Mouse (Mus musculus) cerebellum, adult 2 months (tissue): ENCODE measurements around the gene Slc39a9.

Experiments used
- CTCF ChIP-seq: fragments of 200-500 bp; IDR thresholded peaks from 2 replicates; pipeline ENCODE4 v1.5.1; 2011; ENCODE audit warnings: low read depth, mild to moderate bottlenecking, control low read depth, low read length, moderate library complexity, borderline replicate concordance; ENCODE audit not compliant: insufficient read depth
- POLR2A ChIP-seq: fragments of 200-500 bp; IDR thresholded peaks from 2 replicates; pipeline ENCODE4 v1.6.1; 2011; ENCODE audit warnings: low read length, control low read depth, borderline replicate concordance; ENCODE audit not compliant: insufficient read depth

DNA sequence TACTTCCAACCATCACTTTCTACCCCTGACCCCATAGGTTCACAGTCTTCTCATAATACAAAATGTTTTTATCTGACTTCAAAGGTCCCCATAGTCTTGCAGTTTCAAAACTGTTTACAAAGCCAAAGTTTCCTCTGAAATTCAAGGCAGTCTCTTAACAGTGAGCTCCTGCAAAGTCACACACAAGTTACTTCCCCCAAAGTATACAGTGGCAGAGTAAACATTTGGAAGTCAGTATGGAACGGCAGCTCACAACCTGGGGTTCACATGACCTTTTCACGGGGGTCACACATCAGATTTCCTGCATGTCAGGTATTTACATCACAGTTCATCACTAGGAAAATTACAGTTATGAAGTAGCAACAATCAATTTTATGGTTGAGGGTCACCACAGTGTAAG lies 20.3 kb downstream of the Slc39a9 start:
- TF ChIP-seq CTCF (no peak), POLR2A (no peak)
